Mouse (Mus musculus): ENCODE results near the gene 6430571L13Rik.

GRCm38 (mm10) chr9:107324799-107325561, 15.4 kb upstream of the 6430571L13Rik start:
- TF ChIP-seq POLR2A (IDR thresholded peaks at IDR 0.05; ENCODE audit: borderline replicate concordance, control insufficient read depth, low read depth, low read length) = no peak
- TF ChIP-seq CTCF (IDR thresholded peaks at IDR 0.05; ENCODE audit: control insufficient read depth, insufficient read depth, low read length) = no peak
